Mouse (Mus musculus) hindbrain, postnatal 0 days (tissue): ENCODE data around the gene Cyp4v3. TPM values are rescaled to one million over a fixed set of nuclear protein-coding genes. Genes with fewer than 3 reads are reported as not detected.

Experiments
- ATAC-seq: fragments of 200-750 bp; cut with Nextera tagmentation; 2 replicates; pipeline ENCODE4 v1.8.0; 2017; ENCODE audit warnings: mild to moderate bottlenecking, moderate TSS enrichment, moderate library complexity
- DNase-seq: peaks from one replicate; pipeline ENCODE4 v3.0.0-alpha.2; 2015; ENCODE audit warnings: low spot score
- H3K27ac ChIP-seq: fragments of 300-500 bp; sonication (generic); 2 replicates; pipeline ENCODE4 v1.5.1; 2014; ENCODE audit warnings: mild to moderate bottlenecking
- H3K27me3 ChIP-seq: fragments of 300-500 bp; sonication (generic); 2 replicates; pipeline ENCODE4 v1.6.1; 2014; ENCODE audit warnings: low read length, mixed read lengths; ENCODE audit not compliant: insufficient read depth
- H3K36me3 ChIP-seq: fragments of 300-500 bp; sonication (generic); 2 replicates; pipeline ENCODE4 v1.6.1; 2014; ENCODE audit warnings: low read length, mixed read lengths; ENCODE audit not compliant: insufficient read depth
- H3K4me1 ChIP-seq: fragments of 300-500 bp; sonication (generic); 2 replicates; pipeline ENCODE4 v1.6.1; 2014; ENCODE audit warnings: antibody characterized with exemption, low read length, mixed read lengths; ENCODE audit not compliant: insufficient read depth
- H3K4me2 ChIP-seq: fragments of 300-500 bp; sonication (generic); 2 replicates; pipeline ENCODE4 v1.6.1; 2014; ENCODE audit warnings: low read depth, mild to moderate bottlenecking, low read length, moderate library complexity, mixed read lengths
- H3K4me3 ChIP-seq: fragments of 300-500 bp; sonication (generic); 2 replicates; pipeline ENCODE4 v1.5.1; 2014; ENCODE audit warnings: low read length
- H3K9ac ChIP-seq: fragments of 300-500 bp; sonication (generic); replicated peaks from 2 replicates; pipeline ENCODE4 v1.6.1; 2014; ENCODE audit warnings: mild to moderate bottlenecking, low read length, moderate library complexity, mixed read lengths
- H3K9me3 ChIP-seq: fragments of 300-500 bp; sonication (generic); 2 replicates; pipeline ENCODE4 v1.6.1; 2016; ENCODE audit warnings: low read length, mixed read lengths
- CTCF ChIP-seq: IDR thresholded peaks from 2 replicates; pipeline ENCODE4 v1.5.1; 2016; ENCODE audit warnings: antibody characterized with exemption, control low read depth, low read depth
- WGBS: fragments of 180-500 bp; shearing (Covaris S2); extraction: QIAGEN DNeasy Blood & Tissue Kit; methylation state at CpG from one replicate; pipeline ENCODE4 v1.1.7; 2014; 5-methylcytosine and 5-hydroxymethylcytosine counted together
- polyA plus RNA-seq: library from polyadenylated mRNA; unstranded; fragments of >200 nt; fragmentation: Nextera tagmentation; extraction: Ambion mirVana; gene quantifications from 2 replicates; pipeline ENCODE4 v1.2.1, GENCODE M21; 2015
- total RNA-seq: library from RNA; depleted of rRNA; stranded (reverse); fragments of >200 nt; gene quantifications from 2 replicates; pipeline ENCODE4 v1.2.3, GENCODE M21; 2014

Cyp4v3 gene
- total and polyA plus RNA-seq, 2 experiments from 2014 or later: 2.4 to 2.8 TPM

- H3K9me3 ChIP-seq: no peaks in the 10 kb centered on the region
- ATAC-seq (no peak), DNase-seq (no peak)
- no peak overlapping the region for H3K4me2 ChIP-seq
- WGBS: 84% methylated on average over 1 of the region's 1 CpGs
- H3K4me3 ChIP-seq: no peak overlapping the region
- H3K27me3 ChIP-seq: no peaks in the 10 kb centered on the region
- H3K9ac ChIP-seq: no peak overlapping the region
- TF ChIP-seq CTCF: no peak
- H3K36me3 ChIP-seq: no peaks in the 10 kb centered on the region
- H3K27ac ChIP-seq: no peak overlapping the region
- H3K4me1 ChIP-seq: 0 out of 2 replicates have a peak, but pooled peaks cover 2% of the 10 kb centered on the region
Observed at GRCm38 (mm10) chr8:45363220-45363619, 30.2 kb upstream of the Cyp4v3 start.

DNA sequence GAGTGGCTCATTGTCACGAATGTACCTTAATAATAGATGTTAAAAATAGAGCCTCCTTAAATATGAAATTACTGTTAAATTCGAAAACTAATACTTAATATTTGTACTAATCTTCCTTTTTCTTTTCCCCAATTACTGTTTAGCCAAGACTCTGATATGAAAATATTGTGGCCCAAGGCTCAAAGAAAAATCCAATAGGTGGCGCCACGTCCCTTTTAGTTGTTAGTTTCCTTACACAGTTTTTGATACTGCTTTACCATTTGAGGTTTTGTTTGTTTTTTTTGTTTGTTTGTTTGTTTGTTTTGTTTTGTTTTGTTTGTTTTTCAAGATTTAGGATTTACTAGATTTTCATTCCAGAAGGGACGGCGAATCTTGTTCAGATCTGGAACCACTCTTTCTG, 29.3 kb upstream of the Cyp4v3 start:
- H3K4me3 ChIP-seq: no peak overlapping the region
- H3K4me2 ChIP-seq: no peak overlapping the region
- no peaks in the 10 kb centered on the region for H3K9me3 ChIP-seq
- peak; percentile 64 for TF ChIP-seq CTCF
- no peak overlapping the region for H3K27ac ChIP-seq
- H3K27me3 ChIP-seq: no peaks in the 10 kb centered on the region
- no peaks in the 10 kb centered on the region for H3K36me3 ChIP-seq
- ATAC-seq (no peak), DNase-seq (peak; percentile 76)
- WGBS: 66% methylated on average over 6 of the region's 6 CpGs
- 0 out of 2 replicates have a peak, but pooled peaks cover 2% of the 10 kb centered on the region for H3K4me1 ChIP-seq
- H3K9ac ChIP-seq: no peak overlapping the region

- peak; percentile 42 for TF ChIP-seq CTCF
- 0 out of 2 replicates have a peak, but pooled peaks cover 2% of the 10 kb centered on the region for H3K4me1 ChIP-seq
- peak overlapping the region; percentile 58; the same call in 1 of the 2 replicates for H3K4me3 ChIP-seq
- H3K9ac ChIP-seq: peak overlapping the region; percentile 88; the same call in 1 of the 2 replicates
- H3K27ac ChIP-seq: peak overlapping the region; percentile 73
- WGBS: 80% methylated on average over 6 of the region's 6 CpGs
- ATAC-seq (0 out of 2 replicates have a peak, but pooled peaks have one; percentile 10), DNase-seq (peak; percentile 44)
- H3K9me3 ChIP-seq: no peaks in the 10 kb centered on the region
- peak overlapping the region; percentile 85 for H3K4me2 ChIP-seq
- no peaks in the 10 kb centered on the region for H3K36me3 ChIP-seq
- H3K27me3 ChIP-seq: no peaks in the 10 kb centered on the region
Observed at GRCm38 (mm10) chr8:45359091-45359605, 26.1 kb upstream of the Cyp4v3 start.

- TF ChIP-seq CTCF: no peak
- no peaks in the 10 kb centered on the region for H3K36me3 ChIP-seq
- H3K4me2 ChIP-seq: peak overlapping the region; percentile 85
- H3K4me3 ChIP-seq: peak overlapping the region; percentile 58
- H3K9ac ChIP-seq: peak overlapping the region; percentile 88
- no peaks in the 10 kb centered on the region for H3K9me3 ChIP-seq
- DNase-seq (peak; percentile 65), ATAC-seq (peak; percentile 88)
- H3K27ac ChIP-seq: peak overlapping the region; percentile 73
- H3K27me3 ChIP-seq: no peaks in the 10 kb centered on the region
- 0 out of 2 replicates have a peak, but pooled peaks cover 2% of the 10 kb centered on the region for H3K4me1 ChIP-seq
- 2% methylated on average over 49 of the region's 49 CpGs for WGBS
Observed at GRCm38 (mm10) chr8:45358132-45358918, 25.3 kb upstream of the Cyp4v3 start.

DNA sequence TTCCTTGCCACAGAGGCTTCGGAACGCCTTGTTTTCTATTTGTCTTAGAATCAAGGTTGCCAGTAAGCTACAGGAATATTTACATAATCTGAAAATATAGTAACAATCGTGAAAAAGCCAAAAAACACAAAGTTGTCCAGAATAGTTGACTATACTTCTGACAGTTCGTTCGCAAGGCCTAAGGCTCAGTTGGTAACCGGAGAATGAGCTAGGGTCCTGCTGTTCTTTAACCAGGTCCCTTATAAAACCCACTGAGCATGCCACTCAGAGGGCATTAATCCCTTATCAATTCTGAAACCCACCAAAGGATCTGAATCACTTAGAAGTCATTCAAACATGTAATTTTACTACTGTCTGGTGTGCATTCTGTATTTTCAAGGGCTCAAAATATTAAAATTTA, 22.8 kb upstream of the Cyp4v3 start:
- H3K4me2 ChIP-seq: no peak overlapping the region
- ATAC-seq (no peak), DNase-seq (no peak)
- 82% methylated on average over 6 of the region's 6 CpGs for WGBS
- no peak overlapping the region for H3K9ac ChIP-seq
- H3K4me1 ChIP-seq: 0 out of 2 replicates have a peak, but pooled peaks cover 2% of the 10 kb centered on the region
- H3K27me3 ChIP-seq: no peaks in the 10 kb centered on the region
- H3K27ac ChIP-seq: no peak overlapping the region
- no peak overlapping the region for H3K4me3 ChIP-seq
- no peak for TF ChIP-seq CTCF
- no peaks in the 10 kb centered on the region for H3K9me3 ChIP-seq
- H3K36me3 ChIP-seq: peaks cover 15% of the 10 kb centered on the region

DNA sequence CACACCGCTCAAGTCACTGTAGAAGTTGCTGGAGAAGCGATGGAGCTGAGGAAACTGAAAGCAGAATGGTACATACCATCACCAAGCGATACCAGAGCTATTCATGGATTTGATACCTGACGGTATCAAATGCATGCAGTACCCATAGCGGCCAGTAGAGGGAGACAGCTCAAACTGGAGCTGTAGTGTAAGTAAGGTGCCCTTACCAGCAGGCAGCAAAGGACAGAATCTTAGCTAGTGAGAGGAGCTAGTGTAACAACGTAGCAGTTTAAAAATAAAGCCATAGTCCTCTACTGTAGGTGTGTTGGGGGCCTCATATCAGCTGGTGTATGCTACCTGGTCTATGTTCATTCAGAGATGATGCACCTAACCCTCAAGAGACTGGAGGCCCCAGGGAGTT, 12.0 kb upstream of the Cyp4v3 start:
- H3K4me1 ChIP-seq: no peaks in the 10 kb centered on the region
- H3K4me3 ChIP-seq: no peak overlapping the region
- TF ChIP-seq CTCF: peak; percentile 97
- DNase-seq: peak; percentile 78
- no peak overlapping the region for H3K4me2 ChIP-seq
- peaks cover 3% of the 10 kb centered on the region; the same call in 1 of the 2 replicates for H3K36me3 ChIP-seq
- no peak overlapping the region for H3K9ac ChIP-seq
- H3K9me3 ChIP-seq: no peaks in the 10 kb centered on the region
- no peak overlapping the region for H3K27ac ChIP-seq
- peak; percentile 51; the same call in 1 of the 2 replicates for ATAC-seq
- WGBS: 18% methylated on average over 6 of the region's 6 CpGs
- no peaks in the 10 kb centered on the region for H3K27me3 ChIP-seq
